Mouse (Mus musculus) liver (tissue): ENCODE data around the gene Greb1.
"Not testable (repeated sequence)": the region's sequence is repeated elsewhere in the genome, so short reads cannot be mapped to it uniquely, and the experiment has no call there.

Experiments
- DNase-seq: peaks from one replicate; pipeline ENCODE4 v3.0.0-alpha.2; 2020; ENCODE audit warnings: mixed read lengths

The Greb1 gene

DNA sequence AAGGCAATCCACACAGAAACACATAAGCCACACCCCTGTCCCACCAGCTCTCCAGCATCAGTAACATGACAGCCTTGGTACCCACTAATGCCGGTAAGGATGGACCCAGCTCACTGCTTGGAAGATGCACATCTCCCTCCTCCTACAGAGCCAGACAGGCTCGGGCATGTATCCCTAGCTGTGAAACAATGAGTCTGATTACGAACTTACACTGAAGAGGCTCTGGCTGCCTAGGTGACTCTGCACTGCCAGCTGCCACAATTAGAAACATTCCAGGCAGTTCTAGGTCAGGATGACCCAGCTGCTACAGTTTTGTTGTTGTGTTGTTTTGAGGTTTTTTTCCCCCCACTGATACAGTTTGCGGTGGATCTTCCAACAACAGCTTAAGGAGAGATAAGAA, 40.4 kb downstream of the Greb1 start:
- DNase-seq, result no peak

DNA sequence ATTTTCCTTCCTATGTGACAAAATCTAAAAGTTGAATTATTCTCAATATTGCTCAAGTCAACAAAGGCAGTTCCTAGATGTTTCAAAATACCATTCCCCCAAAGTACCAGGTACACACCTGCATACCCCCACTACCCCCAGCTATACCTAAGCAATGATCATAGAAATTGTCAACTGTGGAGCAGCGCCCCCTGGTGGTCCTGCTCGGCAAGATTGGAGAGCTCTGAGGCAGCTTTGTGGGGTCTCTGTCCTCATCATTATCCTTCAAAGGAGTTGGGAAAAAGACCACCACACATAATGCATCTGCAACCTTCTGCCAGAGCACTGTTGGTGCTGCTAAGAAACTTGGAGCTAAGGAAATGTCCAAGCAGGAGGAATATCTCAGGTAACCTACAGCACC, 46.4 kb downstream of the Greb1 start:
- peak; percentile 51 for DNase-seq

DNA sequence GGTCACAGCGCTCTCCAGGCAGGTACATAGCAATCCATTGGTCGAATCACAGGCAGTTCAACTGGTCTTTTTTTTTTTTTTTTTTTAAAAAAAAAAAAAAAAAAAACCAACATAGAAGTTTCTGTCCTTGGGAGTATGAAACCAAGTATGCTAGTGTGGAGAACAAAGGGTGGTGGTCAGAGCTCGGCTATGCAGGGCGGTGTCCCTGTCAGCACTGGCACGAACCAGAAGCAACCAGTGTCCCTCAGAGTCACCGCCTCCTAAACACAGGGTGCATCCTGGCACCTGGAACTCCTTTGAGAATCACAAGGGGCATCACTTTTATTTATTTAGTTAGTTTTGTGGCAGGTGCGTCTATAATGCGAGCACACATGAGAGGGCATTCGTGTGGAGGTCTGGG, 47.1 kb downstream of the Greb1 start:
- DNase-seq, result no peak

DNA sequence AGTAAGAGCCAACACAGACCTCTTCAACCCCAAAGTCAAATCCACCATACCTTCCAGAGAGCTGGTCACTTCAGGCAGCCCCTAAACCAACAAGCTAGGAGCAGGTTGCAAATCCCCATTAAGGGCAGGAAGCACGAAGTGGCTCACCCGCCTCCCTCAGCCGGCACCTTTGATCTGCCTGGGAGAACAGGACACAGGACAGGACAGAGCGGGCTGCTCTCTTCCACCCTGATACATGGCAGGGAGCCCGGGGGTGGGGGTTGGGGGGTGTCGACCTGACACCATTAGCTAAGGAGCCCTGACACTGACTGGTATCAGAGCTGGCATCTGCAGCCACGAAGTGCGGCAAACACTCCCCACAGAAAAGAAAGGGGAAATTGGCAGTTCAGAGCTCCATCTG, 47.6 kb downstream of the Greb1 start:
- peak; percentile 35 for DNase-seq

DNA sequence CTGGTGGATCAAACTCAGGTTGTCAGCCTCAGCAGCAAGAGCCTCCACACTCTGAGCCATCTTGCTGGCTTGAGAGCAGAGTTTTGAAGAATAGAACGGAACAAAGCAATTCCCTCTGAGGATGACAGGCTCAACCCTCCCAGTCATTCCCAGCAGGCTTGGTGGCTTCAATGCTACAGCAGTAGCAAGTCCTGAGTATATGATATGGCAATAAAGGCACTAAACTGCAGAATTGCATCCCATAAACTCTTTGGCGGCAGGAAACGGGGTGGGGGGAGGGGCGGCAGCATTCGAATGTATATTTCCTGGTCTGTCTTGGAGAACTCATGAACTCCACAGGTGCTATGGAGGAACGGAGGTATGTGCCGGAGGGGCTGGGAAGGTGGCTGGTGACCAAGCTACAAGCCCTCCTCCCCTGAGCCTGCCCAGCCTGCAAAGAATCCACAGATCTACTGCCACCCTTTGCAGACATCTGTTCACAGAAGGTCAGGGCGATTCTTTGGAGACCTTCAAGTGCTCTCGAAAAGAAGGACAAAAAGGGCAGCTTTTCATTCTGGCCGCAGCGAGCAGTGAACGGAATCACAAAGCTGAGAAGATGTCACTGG, 48.3 kb downstream of the Greb1 start:
- no peak for DNase-seq

DNA sequence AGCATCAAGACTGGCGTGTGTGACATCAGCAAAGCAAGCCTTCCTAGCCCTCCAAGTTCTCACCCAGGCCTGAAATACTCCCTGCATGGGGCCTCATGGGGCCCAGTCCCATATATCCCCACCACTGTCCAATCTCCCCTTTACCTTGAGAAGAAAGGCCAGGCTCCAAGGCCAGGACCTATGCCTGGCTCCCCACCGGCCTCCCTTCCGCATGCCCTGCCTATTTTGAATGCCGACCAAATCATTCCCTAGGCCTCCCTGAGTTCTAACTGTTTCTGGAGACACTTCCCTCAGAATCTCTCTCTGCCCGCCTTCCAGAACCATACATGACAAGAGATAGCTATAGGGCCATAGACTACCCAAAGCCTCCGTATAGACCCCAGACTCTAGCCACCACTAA, 49.1 kb downstream of the Greb1 start:
- no peak for DNase-seq

DNA sequence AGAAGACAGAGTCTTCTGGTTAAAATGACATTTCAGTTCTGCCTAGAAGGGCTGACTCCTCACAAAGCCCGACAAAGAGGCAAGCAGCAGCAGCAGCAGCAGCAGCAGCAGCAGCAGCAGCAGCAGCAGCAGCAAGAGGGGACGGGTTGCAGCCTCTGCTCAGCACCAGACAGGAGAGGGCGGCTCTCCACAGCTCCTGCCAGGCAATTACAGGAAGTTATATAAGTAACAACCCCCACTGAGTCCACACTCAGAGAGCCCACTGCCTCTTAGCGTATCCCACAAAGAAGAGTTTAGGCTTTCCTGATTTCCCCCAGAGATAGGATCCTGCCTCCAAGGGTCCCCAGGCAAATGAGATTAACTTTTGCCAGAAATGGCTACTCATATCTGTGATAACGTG, 60.6 kb downstream of the Greb1 start:
- DNase-seq, result no peak

DNA sequence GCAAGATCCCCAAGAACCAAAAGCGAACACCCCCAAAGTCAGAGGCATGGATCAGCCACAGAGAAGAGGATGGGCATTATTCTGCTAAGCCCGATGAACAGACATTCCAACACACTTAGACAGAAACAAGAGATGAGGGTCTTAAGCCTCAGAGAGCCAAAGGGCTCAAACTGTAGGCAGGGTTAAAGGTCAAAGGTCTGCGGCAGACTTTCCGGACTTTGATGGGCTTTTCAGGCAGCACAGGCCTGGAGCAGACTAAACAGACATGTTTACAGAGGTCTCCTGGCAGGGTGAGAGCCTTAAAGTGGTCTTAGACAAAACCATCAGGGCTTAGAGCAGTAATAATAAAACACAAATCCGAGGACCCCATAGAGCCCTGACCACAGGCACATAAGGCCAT, 63.4 kb downstream of the Greb1 start:
- DNase-seq, result no peak

DNA sequence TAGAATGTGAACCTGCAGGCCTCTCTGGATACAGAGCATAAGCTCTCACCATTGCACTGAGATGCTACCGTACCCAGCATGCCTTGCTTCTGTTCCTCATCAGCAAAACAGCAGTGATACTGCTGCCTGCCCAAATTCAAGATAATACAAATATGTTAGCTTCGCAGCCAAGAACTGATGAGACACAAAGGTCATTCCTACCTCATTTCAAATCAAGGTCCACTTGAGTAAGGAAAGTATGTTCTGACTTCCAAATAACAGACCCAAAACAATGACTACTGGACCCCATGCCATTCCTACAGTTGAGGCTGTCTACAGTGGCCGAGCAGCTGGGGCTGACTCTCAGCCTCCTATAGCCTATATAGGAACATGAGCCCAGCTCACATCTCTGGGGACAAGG, 66.0 kb downstream of the Greb1 start:
- DNase-seq, result no peak

DNA sequence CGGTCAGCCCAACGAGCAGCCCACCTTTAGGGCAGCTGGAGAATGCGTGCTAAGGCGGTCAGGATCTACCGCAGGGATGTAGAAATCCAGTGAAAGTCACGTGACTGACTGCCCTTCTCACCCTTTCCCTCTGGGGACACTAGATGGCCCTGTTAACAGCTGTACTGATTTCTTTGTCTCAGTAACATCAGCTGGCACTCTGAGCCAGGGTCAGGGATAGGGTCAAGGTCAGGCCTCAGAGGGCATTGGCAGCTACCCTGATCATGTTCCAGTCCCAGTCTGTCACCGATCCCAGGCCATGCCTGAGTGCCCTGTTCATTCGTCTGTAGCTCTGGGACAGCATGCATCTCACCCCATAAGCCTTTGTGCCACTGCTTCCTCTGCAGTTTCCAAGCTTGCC, 66.7 kb downstream of the Greb1 start:
- DNase-seq, result no peak

DNA sequence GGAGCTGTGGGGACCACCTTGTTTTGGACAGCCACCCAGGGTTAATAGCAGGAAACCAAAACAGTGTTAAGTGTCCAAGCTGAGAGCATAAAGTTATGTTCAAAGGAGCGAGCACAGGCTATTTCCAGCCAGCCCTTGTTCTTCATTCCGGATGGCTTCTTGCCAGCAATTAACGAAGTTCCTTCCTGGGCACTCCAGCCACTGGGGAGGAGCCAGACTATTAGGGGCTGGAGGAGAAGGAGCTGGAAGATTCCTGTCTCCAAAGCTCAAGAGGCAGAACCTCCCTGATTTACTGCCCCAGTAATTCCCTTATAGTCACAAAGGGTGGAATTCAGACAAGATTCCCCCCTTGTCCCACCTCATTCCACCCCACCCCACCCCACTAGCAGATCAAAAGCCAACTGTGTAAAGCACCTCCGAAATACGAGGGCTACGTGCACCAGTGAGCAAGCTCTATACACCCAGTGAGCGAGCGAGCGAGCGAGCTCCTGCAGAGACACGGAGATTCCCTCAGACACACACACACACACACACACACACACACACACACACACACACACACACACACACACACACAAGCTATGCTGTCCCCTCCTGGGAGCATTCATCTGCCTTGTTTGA, 69.5 kb downstream of the Greb1 start:
- DNase-seq, result no peak

DNA sequence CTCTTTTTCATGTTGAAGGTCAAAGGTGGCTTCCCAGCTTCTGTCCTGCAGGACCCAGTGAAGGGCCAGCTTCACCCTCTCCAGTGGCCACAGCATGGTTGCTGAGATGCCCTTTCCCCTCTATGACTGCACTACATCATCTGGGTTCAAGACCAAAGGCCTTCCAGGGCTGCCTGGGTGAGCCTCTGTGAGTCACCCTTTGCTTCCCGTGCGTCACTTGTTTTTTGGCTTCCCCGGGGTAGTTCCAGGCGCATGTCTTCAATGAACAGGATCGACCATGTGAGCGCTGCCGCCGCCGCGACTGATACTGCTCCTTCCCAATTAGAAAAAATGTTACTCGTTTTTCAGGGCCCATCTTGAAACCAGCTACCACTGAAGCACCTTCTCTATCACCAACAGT, 70.5 kb downstream of the Greb1 start:
- no peak for DNase-seq

DNA sequence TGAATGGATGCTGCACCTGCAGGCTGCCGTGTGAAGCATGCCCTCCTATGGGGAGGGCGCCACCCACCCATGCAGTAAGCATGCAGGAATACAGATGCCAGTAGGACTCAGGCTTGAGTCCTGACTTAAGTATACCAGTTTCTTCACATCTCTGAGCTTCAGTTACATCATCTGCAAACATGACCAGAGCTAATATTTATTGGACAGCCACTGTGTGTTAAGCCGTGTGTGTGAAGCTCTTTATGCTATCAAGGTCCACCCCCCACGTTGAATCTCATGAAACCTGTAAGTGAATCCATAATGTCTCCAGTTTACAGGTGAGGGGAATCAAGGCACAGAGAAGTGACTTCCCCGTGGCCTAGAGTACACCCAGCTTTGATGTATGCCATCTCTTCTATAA, 72.5 kb downstream of the Greb1 start:
- no peak for DNase-seq

DNA sequence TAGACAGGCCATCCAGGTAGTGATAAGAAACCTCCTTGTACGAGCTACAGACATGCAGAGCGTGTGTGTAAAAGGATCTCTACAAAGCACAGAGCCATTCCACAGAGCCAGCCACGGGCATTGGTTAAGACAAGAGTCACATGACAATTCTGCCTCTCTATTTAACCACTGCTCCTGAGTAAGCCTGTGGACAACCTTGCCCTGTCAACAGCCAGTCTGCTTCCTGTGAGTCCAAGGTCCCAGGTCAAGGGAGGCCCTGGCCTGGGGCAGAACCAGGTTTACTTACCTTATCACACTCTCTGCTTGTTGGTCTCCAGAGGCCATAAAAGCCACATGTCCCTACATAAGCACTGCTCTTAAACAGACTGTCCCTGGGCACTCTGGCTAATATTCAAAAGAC, 74.5 kb downstream of the Greb1 start:
- peak; percentile 48 for DNase-seq

DNA sequence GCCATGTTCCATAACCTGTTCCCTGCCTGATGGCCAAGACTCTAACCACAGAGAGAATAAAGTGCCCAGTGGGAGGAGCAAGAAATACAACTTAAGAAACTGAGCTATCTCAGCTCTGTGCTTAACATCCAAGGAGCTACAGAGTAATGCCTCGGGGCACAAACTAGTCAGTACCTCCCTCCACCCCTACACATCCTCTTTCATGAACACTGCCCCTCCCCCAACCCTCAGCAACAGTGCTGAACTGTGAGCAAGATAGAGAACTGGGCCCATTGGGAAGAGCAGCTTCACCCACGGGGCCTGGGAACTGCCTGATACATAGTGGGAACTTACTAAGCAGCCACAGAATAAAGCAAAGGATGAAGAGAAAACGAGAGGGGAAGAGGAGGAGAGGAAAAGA, 77.1 kb downstream of the Greb1 start:
- no peak for DNase-seq

DNA sequence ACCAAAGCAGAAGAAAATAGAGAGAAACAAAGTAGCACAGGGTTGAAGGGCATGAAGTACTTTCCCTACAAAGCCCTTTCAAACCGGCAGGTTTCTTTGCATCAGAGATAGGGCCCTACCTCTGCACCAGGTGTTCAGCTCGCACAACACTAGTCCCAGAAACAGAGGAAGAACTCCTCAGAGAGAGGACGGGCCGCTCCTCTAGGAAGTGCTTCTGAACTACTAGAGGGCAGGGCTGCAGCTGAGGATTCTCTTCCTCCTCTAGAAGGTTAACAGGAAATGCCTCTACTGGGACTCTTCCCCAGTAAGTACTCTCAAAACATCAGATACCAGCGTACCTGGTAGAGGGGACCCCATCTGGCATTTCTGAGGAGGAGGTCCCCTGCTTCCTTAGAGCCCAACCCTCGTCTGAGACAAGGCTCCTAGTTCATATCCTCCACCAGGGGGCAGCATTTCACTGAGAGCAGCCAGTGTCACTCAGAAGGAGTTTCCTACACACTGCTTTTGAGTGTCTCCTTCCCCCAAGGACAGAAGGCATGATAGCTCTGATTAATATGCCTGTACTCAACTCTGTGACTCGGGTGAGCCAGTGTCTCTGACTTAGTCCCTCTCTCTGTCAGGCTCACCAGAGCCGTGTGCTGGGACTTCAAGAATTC, 81.9 kb downstream of the Greb1 start:
- peak; percentile 67 for DNase-seq

DNA sequence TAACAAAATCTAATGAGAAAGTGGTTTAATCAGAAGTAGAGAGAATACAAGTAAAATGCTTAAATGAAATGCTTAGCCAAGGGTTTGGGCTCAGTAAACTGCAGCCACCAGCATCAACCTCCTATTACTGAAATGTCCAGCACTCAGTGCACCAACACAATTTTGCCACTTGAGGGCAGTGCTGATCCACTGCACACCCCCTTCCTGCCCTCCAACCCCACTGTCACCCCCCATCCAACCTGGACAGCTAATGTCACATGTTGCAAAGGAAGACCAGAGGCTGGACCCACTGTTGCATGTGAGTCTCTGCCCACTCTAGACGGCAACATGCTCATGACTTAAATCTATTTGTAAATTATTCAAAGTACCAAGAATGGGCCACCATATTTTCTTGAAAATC, 83.0 kb downstream of the Greb1 start:
- no peak for DNase-seq

DNA sequence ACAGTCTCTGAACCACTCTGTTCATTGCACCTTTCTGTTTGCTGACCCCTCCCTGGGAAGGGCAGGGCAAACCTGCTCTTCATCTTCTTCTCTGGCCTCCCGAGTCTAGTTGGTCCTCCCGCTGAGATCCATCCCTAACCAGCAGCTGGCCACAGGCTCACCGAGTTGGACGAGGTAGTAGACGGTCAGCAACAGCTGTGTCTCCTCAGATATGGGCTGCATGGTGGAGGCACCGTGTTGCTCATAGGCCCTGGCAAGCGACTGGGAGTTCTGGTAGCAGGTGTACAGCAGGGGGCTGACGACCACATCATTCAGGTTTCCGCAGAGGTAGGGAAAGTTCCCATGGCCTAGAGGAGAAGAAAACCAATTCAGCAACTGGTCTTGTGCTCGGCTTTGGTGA, 86.1 kb downstream of the Greb1 start:
- no peak for DNase-seq

DNA sequence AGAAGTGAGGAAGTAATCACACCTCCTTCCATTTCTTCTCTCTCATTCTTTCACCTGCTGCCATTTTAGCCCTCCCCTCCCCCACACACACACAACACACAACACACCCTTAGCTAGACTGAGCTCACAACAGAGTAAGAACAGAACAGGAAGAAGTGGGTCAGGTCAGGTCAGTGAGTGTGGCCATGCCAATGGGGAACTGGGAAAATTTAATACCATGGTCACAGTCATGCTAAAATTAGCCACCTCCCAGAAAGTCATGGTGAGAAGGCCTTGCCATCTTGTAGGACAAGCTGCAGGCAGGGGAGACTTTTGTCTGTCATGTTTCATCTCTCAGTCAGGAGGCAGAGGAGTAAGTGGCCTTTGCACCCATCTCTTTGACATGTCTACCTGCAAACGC, 102.0 kb downstream of the Greb1 start:
- DNase-seq, result no peak

DNA sequence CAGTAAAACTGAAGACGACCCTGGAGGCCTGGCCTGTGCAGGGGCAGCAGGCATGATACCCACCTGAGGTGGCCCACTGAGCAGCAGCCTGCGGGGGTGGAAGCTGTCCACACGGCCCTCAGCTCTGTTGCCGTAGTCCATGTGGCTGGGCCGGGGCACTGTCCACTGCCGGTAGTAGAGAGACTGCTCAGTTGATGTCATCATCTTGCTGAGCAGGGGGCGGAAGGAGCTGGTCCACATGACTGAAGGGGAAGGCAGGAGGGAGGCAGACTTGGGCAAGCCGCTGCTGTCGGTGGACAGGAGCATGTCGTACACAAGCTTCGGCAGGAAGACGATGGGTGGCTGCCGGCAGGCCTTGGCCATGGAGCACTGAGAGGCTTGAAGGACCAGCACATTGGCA, 104.5 kb downstream of the Greb1 start:
- no peak for DNase-seq

DNA sequence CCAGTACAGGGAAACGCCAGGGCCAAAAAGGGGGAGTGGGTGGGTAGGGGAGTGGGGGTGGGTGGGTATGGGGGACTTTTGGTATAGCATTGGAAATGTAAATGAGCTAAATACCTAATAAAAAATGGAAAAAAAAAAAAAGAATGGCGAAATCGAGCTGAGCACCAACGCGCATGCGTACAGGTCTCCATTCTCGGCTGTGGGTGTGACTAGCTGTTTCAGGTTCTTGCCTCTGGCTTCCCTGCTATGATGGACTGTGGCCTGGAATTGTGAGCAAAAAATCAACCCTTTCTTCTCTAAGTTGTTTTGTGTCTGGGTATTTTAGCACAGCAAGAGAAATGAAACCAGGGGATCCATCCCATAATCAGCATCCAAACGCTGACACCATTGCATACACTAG, 105.4 kb downstream of the Greb1 start:
- DNase-seq, result not testable (repeated sequence)

DNA sequence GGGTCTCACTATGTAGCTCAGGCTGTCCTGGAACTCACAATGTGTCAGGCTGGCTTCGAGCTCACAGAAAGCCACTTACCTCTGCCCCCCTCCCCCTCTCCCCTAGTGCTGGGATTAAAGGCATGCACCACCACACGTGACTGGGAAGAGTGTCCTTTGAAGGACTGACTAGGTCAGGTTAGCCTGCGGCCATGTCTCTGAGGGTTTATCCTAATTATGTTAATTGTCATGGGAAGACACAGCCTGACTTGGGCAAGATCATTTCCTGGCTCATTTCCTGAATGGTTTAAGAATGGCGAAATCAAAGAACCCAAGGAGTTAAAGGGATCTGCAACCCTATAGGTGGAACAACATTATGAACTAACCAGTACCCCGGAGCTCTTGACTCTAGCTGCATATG, 105.9 kb downstream of the Greb1 start:
- DNase-seq, result no peak

DNA sequence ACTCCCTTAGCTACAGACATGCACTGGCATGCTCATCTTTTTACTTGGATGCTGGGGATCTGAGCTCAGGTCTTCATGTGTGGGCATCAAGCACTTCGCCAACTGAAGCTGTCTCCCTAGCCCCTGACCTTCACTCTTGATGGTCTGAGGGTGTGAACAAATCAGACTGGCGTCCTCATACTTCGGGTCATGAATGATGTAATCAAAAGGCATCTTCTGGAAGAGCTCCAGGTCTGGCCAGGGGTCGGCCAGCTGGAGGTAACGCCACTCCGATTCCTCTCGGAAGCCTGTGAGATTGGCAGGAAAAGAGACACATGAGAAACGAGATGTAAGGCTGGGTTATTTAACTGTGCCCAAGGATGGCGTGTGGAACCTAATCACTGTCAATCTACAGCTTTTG, 110.1 kb downstream of the Greb1 start:
- DNase-seq, result no peak

DNA sequence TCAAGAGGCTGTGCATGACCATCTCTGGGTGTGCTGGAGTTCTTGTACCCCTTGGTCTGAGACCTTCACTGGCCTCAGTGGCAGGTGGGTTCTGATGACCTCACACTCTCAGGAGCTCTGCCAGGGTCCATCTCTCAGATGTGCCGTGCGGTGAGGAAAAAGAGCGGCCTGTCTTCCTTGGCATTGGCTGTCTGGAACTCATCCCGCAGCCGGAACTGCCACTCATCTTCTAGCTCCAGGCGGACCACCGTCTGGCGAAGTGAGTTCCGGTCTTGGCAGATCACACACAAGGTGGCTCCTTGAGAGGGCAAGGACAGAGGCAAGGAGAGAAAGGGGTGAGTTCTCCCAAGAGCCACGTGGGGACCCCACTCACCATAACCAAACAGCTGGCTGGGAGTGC, 128.4 kb downstream of the Greb1 start:
- no peak for DNase-seq

DNA sequence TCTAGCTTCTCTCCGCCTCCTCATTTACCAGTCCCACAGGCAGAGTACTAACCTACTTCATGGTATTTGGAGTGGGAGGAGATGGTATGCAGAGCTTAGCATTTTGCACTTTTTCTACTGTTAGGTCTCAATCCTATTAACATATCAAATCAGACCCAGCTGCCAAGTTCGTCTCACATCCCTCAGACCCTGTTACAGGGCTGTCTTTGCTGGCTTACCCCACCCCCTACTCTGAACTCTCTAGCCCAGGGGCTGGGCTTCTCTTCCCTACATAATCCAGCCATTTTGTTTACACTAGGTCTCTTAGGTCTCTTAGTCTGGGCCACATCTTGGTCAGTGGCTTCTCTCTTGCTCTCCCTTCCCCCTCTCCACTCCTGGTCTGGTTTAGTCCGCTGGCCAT, 131.5 kb downstream of the Greb1 start:
- no peak for DNase-seq
